Mouse (Mus musculus): ENCODE measurements around the gene Mepe. TPM values are rescaled to one million over a fixed set of nuclear protein-coding genes. Genes with fewer than 3 reads are reported as not detected.

Gene Mepe
- total and polyA plus RNA-seq, 2 experiments from 2014 or later = 0.14 TPM; not detected in 1

GRCm38 (mm10) chr5:104384540-104384939 is 59.4 kb downstream of the Mepe start:
- no peak overlapping the region for H3K9ac ChIP-seq
- no peaks in the 10 kb centered on the region for H3K4me1 ChIP-seq (ENCODE audit: insufficient read depth)
- ATAC-seq = no peak
- 92% methylated on average over 7 of the region's 7 CpGs for WGBS
- H3K27me3 ChIP-seq (ENCODE audit: insufficient read depth, low read length) = no peaks in the 10 kb centered on the region
- DNase-seq = no peak
- TF ChIP-seq CTCF (IDR thresholded peaks at IDR 0.05; ENCODE audit: low read depth) = no peak
- no peaks in the 10 kb centered on the region for H3K36me3 ChIP-seq (ENCODE audit: insufficient read depth)
- H3K4me2 ChIP-seq (ENCODE audit: low read depth) = no peak overlapping the region
- H3K4me3 ChIP-seq (ENCODE audit: low read depth, low read length) = no peak overlapping the region
- no peak overlapping the region for H3K27ac ChIP-seq (ENCODE audit: low read depth, low read length)
- no peaks in the 10 kb centered on the region for H3K9me3 ChIP-seq (ENCODE audit: low read length)

- Histone ChIP-seq H3K36me3 (ENCODE audit: insufficient read depth) (no peaks in the 10 kb centered on the region), H3K4me3 (ENCODE audit: low read depth, low read length) (no peak overlapping the region), H3K27me3 (ENCODE audit: insufficient read depth, low read length) (no peaks in the 10 kb centered on the region), H3K4me1 (ENCODE audit: insufficient read depth) (no peaks in the 10 kb centered on the region), H3K27ac (ENCODE audit: low read depth, low read length) (no peak overlapping the region), H3K9ac (no peak overlapping the region), H3K9me3 (ENCODE audit: low read length) (no peaks in the 10 kb centered on the region), H3K4me2 (ENCODE audit: low read depth) (no peak overlapping the region)
- TF ChIP-seq CTCF (IDR thresholded peaks at IDR 0.05; ENCODE audit: low read depth) = no peak
- no peak for DNase-seq
- ATAC-seq = no peak
- WGBS = 92% methylated on average over 16 of the region's 16 CpGs
Measured at GRCm38 (mm10) chr5:104385521-104385920, 60.4 kb downstream of the Mepe start.

GRCm38 (mm10) chr5:104386908-104387307 is 61.8 kb downstream of the Mepe start:
- no peaks in the 10 kb centered on the region for H3K9me3 ChIP-seq (ENCODE audit: low read length)
- H3K4me3 ChIP-seq (ENCODE audit: low read depth, low read length) = no peak overlapping the region
- DNase-seq (no peak), ATAC-seq (no peak)
- no peaks in the 10 kb centered on the region for H3K4me1 ChIP-seq (ENCODE audit: insufficient read depth)
- no peak overlapping the region for H3K9ac ChIP-seq
- no peak overlapping the region for H3K4me2 ChIP-seq (ENCODE audit: low read depth)
- no peak for TF ChIP-seq CTCF (IDR thresholded peaks at IDR 0.05; ENCODE audit: low read depth)
- H3K36me3 ChIP-seq (ENCODE audit: insufficient read depth) = no peaks in the 10 kb centered on the region
- 74% methylated on average over 5 of the region's 5 CpGs for WGBS
- H3K27ac ChIP-seq (ENCODE audit: low read depth, low read length) = no peak overlapping the region
- H3K27me3 ChIP-seq (ENCODE audit: insufficient read depth, low read length) = no peaks in the 10 kb centered on the region

Small RNA genes lying within 50 kb of the gene (microRNA-seq; reads per million reads assigned to microRNA genes)
- gene Gm23616 = 0 reads per million in 2 experiments

Other genes starting within 250 kb of the Mepe start
- gene Gm17660, start 247.7 kb upstream of the Mepe start, total RNA-seq (2014; rRNA removed) = not detected in 2 replicates
- 0.52 and 1.1 TPM in 2 replicates for gene Gm17660, start 247.7 kb upstream of the Mepe start, polyA plus RNA-seq (2015; fragmentation: Nextera tagmentation; extraction: Ambion mirVana)
- 342 and 344 TPM in 2 replicates for gene Sparcl1, start 211.6 kb upstream of the Mepe start, total RNA-seq (2014; rRNA removed)
- gene Sparcl1, start 211.6 kb upstream of the Mepe start, polyA plus RNA-seq (2015; fragmentation: Nextera tagmentation; extraction: Ambion mirVana) = 239 and 282 TPM in 2 replicates
- not detected in 2 replicates for gene Dspp, start 154.6 kb upstream of the Mepe start, total RNA-seq (2014; rRNA removed)
- gene Dspp, start 154.6 kb upstream of the Mepe start, polyA plus RNA-seq (2015; fragmentation: Nextera tagmentation; extraction: Ambion mirVana) = not detected in 2 replicates
- gene Dmp1, start 122.7 kb upstream of the Mepe start, total RNA-seq (2014; rRNA removed) = 0.46 and 0.52 TPM in 2 replicates
- 0.21 and 0.45 TPM in 2 replicates for gene Dmp1, start 122.7 kb upstream of the Mepe start, polyA plus RNA-seq (2015; fragmentation: Nextera tagmentation; extraction: Ambion mirVana)
- 2.6 and 20.2 TPM in 2 replicates for gene Ibsp, start 26.2 kb upstream of the Mepe start, total RNA-seq (2014; rRNA removed)
- 0.33 and 0.50 TPM in 2 replicates for gene Ibsp, start 26.2 kb upstream of the Mepe start, polyA plus RNA-seq (2015; fragmentation: Nextera tagmentation; extraction: Ambion mirVana)
- gene Spp1, start 109.8 kb downstream of the Mepe start, total RNA-seq (2014; rRNA removed) = 28.4 and 80.6 TPM in 2 replicates
- gene Spp1, start 109.8 kb downstream of the Mepe start, polyA plus RNA-seq (2015; fragmentation: Nextera tagmentation; extraction: Ambion mirVana) = 60.0 and 67.8 TPM in 2 replicates
- gene Pkd2, start 134.1 kb downstream of the Mepe start, total RNA-seq (2014; rRNA removed) = 19.8 and 25.4 TPM in 2 replicates
- 4.0 and 6.2 TPM in 2 replicates for gene Pkd2, start 134.1 kb downstream of the Mepe start, polyA plus RNA-seq (2015; fragmentation: Nextera tagmentation; extraction: Ambion mirVana)
- gene BC005561, start 183.0 kb downstream of the Mepe start, total RNA-seq (2014; rRNA removed) = 6.6 and 9.1 TPM in 2 replicates
- gene BC005561, start 183.0 kb downstream of the Mepe start, polyA plus RNA-seq (2015; fragmentation: Nextera tagmentation; extraction: Ambion mirVana) = 4.9 and 6.3 TPM in 2 replicates